Mouse (Mus musculus) left cerebral cortex, adult 18-20 months (tissue): Measurements from ENCODE around the gene Gm28051. TPM values are rescaled to one million over a fixed set of nuclear protein-coding genes. Genes with fewer than 3 reads are reported as not detected.

Source experiments
- DNase-seq, 2 experiments: peaks; one replicate each; pipeline ENCODE4 v3.0.0; 2021 to 2022; ENCODE audit warnings: low spot score in 2 of 2, mixed read lengths in 1 of 2
- total RNA-seq, 2 experiments: library from RNA; stranded (reverse); gene quantifications; 2 replicates each; pipeline ENCODE4 v1.2.3; 2021

Gm28051 gene
- total RNA-seq, 2 experiments from 2014 or later, result not detected

DNA sequence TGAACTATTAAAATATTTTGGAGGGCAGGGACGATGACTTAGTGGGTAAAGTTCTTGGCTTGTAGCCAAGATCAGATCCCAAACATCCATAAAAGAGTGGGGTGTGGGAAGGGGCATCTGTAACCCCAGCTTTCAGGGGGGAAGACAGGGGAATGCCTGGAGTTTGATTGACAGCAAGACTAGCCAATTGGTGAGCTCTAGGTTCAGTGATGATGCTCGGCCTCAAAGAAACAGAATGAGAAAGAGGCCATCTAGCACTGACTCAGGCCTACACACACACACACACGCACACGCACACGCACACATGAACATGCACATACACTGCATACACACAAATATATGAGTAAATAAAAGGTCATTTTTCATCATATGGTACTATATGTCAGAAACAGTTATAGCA, 47.7 kb downstream of the Gm28051 start:
- DNase-seq, result no peak

DNA sequence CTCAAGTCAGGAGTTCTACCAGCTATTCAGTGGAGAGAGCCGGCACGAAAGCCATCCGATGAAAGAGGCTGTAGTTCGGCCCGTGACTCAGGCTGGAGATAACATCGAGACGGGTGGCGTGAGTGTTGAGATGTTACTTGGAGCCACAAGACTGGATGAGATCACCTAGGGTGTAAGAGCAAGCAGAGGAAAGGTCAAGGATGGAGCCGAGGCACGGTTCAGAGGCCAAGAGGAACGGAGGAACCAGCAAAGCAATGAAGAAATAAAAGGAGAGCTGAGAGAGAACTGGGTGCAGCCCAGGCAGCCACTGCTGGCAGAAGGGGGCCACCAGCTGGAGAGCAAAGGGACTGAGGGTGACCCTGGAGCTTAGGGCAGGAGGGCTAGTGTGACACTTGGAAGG, 49.3 kb downstream of the Gm28051 start:
- no peak for DNase-seq

DNA sequence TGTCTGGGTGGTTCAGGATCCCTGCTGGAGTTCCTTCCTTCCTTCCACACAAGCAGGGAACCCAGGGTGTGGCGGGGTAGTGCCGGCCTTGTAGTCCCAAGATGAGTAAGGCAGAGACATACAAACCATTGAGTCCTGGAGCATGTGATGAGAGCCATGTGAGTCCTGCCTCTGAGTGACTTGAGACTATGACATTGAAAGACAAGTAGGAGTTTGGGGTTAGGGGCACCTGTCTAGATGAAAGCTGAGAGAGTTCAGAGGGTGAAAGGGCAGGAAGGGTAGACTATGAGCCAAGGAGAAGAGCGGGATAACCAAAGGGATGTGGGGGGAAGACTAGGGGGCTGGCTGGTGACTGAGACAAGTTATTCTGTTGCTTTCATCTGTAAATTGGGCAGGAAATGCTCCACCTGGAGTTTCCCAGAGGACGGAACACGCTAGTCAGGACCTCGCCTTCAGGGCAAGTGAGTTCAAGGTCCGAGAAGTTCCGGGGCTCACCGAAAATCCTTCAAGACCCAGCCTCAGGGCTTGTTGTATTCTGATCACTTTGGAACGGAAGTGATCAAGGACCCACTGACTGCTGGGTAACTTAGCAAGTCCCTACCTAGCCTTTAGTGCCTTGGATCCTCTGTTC, 50.6 kb downstream of the Gm28051 start:
- DNase-seq, result no peak

DNA sequence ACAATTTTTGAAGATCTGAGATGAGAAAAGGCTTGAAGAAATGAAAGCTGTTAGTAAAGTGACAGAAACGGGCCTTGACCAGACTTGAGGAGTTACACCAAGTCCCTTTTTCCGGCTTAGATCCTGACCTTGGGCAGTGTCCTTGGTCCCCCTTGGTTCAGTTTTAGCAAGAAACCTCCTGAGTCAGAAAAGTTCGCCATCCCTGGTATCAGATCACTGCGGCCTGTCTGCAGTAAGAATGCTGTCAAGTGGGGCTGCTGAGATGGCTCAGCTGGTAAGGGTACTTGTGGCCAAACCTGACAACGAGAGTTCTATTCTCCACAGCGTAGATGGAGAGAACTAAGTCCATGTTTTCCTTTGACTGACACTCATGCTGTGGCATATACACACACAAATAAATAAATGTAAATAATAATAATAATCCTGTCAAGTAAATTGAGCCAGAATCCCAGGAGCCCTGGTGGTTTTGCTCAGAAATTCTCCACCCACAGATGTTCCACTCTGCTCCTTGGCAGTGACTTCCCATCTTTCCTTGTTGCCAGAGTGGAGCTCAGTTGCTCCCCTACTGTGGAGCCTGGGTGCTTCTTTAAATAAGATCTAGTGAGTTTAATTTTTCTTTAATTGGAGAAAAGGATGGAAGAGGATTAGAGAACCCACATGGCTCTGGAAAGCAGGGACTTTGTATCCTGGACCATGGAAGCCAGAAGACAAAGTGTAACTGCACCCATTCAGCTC, 51.5 kb downstream of the Gm28051 start:
- DNase-seq, result no peak

DNA sequence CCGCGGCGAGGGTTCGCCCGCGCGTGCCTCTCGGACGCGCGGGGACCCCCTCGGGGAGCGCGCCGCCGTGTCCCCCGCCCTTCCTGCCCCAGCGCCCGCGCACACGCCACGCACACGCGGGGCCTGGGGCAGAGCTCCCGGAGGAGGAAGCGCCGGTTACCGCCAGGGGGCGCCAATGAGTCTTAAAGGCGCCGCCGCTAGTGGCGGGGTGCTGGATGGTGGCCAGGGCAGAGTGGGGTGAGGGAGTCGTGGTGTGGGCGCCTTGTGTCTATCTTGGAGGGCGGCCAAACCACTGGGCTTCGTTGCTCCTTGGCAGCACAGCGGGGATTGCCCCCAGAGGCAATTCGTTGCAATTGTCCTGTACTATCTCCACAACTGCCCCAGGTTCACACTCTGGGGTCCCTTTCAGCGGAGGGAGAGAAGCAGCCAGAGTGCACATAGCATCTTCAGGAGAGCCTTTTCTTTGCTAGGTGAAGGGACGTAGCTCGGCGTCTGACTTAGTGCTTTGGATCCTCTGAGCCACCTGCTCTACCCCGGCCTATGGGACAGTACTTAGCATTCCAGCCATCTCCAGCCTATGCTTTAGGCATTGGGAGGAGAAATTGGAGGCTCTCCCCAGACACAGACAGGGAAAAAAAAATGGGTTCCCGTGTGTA, 52.2 kb downstream of the Gm28051 start:
- peak; percentile 89 to 95 for DNase-seq

DNA sequence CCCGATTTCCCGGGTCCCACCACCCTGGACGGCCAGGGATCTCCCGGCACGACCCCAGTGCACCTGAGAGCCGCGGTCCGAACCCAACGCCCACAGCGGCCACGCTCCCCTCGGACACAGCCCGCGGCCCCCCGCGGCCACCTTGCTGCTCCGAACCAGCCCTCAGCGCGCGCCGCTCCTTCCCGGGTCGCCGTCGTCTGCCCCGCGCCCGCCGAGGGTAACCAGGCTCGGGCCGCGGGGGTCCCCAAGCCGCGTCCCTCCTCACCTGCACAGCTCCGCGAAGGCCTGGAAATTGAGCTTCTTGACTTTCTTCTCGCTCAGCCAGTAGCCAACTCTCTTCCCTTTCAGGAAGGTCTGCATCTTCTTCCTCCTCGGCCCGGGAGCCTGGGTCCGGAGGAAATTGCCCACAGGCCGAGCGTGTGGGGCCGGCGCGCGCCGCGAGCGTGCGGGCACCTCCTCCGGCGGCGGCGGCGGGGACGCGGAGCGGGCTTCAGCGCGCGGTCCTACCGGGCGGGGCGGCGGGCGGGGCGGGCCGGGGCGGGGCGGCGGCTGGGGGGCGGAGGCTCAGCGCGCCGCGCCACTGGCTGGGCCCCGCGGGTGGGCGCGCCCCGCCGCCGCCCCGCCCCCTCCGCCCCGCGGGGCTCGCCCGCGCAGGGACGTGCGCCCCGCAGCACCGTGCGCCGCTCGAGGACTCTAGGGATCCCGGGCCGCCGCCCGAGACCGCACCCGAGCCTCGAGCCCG, 52.9 kb downstream of the Gm28051 start, which contains the start of gene Itpk1:
Gene Itpk1, minus strand, starts transcription at position 474 of the 742 bp plus-strand sequence.
- DNase-seq, result peak in 1 of 2 experiments; percentile 35

DNA sequence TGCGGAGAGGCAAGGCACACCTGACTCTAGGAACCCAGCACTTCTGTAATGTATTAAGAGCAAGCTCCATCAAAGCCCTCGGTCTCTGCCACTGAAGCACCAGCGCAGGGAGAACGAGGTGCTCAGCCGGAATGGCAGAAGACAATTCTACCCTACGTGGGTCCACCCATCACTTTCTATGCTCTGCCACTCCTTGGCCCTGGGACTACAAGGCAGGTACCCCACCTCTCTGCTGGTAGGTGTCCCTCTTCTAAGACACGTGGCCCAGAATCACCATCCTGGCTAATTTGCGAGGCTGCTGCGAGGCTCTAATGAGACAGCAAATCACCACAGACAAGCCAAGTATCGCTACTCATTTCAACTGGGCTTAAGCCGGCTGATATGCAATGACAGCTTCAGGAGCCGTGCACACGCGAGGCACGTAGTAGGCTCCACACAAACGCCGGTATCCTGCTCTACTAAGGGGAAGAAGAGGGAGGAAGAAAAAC, 53.6 kb downstream of the Gm28051 start:
- no peak for DNase-seq

DNA sequence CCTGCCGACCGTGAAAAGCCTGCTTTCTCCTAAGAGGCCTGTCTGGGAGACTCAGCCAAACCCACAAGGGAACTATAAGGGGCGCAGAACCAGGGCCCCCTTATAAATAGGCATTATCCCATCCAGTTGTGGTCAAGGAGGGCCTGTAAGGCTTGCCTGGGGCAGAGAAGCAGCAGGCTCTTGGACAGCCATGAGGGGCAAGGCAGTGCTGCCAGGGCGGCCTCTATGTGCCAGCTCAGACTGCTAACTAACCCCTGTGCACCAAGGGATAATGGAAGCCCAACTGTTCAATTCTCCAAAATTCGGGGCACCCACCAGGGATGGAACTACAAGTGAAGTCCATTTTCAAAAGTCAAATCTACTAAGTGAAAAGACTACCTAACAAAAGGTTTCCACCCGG, 54.1 kb downstream of the Gm28051 start:
- DNase-seq, result no peak

DNA sequence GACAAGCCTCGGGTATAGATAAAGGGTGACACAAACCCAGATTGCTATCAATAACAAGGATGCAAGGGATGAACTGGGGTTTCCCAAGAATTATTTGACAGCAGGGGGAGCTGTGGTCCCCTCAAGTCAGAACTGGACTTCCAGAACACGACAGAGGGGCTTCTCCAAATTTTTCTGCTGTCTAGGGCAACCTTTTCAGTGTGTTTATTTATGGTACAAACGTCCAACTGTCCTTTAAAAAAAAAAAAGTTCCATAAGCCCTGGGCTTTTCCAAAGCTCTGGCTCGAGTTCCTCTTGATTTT, 54.5 kb downstream of the Gm28051 start:
- DNase-seq, result peak in 1 of 2 experiments; percentile 40

DNA sequence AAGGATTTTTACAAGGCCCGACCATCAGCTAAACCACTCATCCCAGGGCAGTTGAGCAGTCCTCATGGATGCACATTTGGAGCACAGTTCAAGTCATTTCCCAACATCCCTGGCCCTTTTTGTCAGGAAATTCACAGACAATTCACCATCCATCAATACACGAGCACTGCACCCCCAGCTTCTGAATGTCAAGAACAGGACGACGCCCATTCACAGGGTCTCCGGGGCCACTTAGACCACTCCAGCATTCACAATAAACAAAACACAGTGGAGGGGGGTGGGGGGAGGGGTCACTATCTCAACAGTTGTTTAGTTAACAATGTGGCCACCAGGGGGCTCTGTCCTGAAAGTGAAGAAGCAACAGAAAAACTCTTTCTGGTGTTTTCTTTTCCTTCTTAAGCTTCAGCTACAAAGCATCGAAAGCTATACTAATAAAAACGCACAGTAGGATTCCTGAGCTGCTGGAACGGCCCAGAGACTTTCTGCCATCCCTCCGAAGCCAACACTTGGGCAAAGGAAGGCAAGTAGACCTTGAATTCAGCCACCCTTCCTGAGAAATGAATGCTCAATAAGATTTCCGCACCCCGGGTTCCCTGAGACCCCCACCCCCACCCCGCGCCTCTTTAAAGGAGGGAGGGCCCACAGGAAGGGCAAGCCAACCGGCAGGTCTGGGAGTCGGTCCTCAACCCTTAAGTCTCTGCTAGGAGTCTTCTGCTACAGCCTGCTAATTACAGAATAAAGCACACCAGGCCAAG, 55.0 kb downstream of the Gm28051 start:
- peak; percentile 80 to 90 for DNase-seq

DNA sequence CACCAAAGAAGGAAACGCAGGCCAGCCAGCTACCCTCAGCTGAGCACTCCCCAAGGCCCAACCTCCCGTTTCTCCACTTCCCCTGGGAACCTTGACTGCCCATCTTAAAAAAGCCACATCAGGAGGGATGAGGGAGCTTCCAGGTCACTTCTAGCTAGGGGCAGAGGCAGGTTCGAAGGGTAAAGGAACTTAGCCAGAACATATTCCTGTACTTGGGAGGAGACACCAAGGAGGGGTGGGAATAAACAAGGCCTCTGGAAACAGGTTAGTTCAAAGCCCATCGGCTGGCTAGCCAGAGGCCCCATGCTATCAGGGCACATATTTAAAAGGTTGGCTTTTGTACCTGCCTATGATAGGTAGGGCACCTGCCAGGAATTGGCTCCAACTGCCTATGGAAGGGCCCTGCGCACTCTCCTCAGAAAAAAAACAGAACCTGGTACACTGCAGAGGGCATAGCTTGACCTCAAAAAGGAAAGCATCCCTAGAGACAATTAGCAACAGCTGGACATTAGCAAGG, 55.8 kb downstream of the Gm28051 start:
- DNase-seq, result no peak

DNA sequence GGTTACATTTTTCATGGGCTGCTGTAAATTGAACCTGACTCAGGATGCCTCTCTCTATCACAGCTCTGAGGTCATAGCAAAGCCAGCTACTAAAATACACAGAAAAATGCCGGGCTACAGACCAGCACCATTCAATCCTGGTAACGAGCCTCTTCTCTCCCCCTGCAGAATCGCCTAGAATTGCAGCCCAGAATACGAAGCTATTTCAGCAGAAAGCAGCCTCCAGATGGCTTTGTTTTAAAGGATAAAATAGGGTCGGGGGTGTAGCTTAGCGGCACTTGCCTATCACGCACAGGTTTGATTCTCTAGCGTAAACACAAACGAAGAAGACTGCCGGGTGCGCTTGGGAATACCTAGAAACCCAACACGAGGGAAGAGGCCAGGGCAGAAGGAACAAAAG, 57.1 kb downstream of the Gm28051 start:
- no peak for DNase-seq

DNA sequence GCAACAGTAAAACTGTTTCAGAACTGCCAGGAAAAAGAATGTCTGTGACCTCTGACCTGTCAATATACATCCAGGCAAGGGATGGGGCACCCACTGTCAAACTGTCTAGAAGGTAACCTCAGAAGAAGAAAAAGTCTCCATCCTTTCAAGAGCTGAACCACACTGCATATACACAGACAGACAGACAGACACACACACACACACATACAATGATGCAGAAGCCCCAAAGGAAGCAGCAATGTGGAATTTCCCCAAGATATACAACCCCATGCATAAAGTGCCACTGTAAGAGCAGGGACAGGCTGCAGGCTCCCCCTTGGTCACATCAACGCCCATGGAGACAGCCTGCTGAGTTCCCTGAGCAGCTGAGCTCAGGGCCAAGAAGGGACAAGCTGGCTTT, 58.4 kb downstream of the Gm28051 start:
- no peak for DNase-seq

DNA sequence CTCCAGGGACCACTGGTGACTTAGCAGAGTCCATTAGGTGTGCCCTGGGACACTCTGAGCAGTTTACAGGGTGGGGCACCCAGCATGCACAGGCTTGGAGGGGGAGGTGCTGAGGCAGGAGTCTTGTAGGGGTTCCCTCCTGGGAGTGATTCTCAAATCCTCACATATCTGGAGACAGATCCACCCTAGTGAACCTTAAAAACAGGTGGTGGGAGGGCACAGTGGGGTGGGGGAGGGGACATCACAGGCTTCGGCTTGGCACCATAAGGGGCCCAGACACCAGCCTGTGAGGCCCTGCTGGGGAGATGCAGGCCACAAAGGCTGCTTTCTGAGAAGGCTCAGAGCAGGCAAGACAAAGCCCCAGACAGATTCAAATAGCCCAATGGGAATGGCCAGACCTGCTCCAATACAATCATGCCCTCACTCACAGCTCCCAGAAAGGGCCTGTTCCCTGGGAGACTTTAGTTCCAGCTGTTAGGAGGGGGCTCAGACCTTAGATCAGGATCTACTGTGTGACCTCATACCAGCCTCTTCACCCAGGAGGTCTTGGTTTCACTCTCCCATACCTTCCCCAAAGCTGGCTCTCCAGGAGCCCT, 59.4 kb downstream of the Gm28051 start:
- DNase-seq, result no peak

DNA sequence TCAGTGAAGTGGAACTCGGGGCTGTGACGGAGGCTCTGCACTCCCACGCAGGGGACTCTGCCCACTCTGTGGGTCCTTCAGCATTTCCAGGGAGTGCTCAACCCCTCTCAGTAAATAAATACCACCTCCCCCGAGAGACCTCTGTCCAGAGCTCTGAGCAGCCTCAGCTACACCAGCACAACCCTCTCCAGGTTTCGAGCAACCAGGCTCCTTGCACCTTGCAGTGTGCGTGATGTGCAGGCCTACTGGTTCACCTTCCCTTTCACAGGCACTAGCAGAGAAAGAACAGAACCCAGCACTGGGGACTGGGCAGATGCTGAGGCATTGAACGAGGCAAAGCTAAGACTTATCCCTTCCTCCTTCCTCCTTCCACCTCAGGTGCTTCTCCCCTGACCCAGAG, 60.2 kb downstream of the Gm28051 start:
- DNase-seq, result no peak

DNA sequence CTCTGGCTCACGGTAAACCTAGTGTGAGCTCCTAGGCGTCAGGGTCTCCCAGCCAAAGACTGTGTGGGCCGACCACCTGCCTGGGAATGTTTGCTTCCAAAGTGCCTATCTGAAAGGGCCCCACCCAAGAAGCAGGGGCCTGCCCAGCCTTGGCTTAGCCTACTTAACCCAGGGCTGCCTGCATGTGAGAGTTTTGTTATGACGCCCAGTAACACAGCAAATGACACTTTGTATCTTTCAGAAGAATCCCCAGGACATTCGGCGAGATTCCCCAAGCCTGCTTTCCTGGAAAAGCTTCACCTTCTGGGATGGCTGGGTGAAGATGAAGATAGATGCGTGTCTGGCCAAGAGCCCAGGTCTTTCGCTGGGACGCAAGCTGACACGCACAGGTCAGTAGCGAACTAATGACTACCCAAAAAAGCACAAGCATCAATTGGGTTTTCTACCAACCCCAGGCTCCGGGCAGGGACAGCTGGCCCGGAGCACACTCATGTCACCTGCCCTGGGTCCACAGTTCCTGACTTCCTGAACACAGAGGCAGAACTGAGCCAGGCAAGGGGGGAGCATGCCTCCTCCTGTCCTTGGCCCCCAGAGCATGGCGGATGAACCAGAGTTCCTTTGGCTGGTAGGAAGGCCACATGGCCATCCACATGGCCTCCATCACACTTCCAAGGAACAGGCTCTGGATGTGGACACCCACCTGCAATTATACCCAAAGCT, 60.8 kb downstream of the Gm28051 start:
- no peak for DNase-seq

DNA sequence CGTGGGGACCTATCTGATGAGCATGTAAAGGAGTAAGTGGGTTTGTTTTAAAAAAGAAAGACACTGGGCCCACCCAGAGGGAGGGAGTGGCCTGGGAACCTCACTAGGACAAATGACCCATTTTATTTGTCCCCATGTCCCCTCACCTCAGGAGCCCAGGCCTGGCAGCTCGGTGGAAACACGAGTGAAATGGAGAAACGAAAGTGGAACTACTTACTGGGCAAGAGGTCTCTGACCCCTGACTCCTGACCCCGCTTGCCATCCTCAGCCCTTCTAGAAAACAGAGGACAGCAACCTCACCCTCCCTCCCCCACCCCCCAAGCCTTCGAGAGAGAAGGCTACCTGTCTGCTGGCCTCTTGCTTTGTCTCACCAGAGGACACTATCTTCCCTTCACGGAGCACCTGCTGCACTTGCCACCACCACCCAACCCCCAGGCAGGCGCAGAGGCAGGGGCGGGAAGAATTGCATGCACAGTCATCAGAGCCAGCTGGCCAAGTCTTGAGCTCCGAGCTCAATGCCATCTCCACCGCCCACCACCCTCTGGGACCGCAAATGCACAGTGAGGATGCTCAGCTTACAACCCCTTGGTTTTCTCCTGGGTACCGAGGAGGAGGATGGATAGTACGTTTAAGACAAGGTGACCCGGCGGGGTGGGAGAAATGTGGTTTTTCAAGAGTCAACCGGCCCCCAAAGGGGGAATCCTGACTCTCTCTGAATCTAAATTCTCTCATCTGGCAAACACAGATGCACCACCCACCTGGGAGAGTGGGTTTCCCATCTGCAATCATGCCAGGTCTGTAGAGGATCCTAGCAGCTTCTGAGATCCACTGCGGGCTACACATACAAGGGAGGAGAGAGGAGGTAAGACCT, 62.0 kb downstream of the Gm28051 start:
- peak; percentile 86 to 92 for DNase-seq

DNA sequence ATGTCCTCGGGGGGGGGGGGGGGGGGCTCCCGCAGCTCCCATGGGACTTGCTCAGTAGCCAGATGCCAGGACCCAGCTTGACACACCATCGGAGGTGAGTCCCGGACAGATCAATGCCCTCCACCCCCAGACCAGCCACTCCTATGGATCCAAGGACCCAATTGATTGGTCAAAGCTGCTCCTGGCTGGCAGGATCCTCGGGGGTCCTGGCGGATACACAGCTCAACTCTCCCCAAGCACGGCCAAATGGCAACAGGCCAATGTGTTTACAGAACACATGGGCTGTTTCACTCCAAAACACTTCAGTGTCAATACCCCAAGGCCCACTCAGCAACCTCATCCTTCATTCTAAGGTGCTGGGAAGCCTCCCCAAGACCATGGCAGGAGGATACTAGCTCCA, 65.8 kb downstream of the Gm28051 start:
- no peak for DNase-seq

DNA sequence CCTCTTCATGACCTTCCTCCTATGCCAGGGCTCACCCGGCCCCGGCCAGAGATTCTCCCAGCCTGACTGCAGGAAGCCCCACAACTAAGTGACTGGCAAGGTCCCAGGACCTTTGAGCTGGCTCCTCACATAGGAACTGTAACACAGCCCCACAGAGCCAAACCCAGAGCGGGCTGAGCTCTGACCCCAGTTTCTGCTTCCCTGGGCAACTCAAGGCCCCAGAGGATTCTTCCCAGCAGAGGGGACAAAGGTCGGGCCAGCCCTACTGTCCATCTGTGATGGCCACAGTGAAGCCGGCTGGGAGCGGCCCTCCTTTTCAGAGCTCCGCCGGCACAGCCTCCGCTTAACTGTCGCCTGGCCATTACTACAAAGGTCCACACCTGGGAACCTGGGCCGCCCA, 66.4 kb downstream of the Gm28051 start:
- no peak for DNase-seq
